Mouse (Mus musculus) cortical plate, adult 2 months (tissue): ENCODE results near the gene Hsdl1. TPM values are rescaled to one million over a fixed set of nuclear protein-coding genes. Genes with fewer than 3 reads are reported as not detected.

Experiments
- H3K27ac ChIP-seq: fragments of 200-500 bp; 2 replicates; pipeline ENCODE4 v1.5.1; 2012; ENCODE audit warnings: low read length, control low read depth, inconsistent platforms; ENCODE audit not compliant: insufficient read depth
- H3K4me1 ChIP-seq: fragments of 200-500 bp; 2 replicates; pipeline ENCODE4 v1.6.1; 2011; ENCODE audit warnings: low read length; ENCODE audit not compliant: control insufficient read depth, insufficient read depth
- H3K4me3 ChIP-seq: fragments of 200-500 bp; 2 replicates; pipeline ENCODE4 v1.5.1; 2011; ENCODE audit warnings: mild to moderate bottlenecking, low read length, control low read depth; ENCODE audit not compliant: insufficient read depth
- CTCF ChIP-seq: fragments of 200-500 bp; IDR thresholded peaks from 2 replicates; pipeline ENCODE4 v1.5.1; 2011; ENCODE audit warnings: mild to moderate bottlenecking, control low read depth, low read length; ENCODE audit not compliant: insufficient read depth; ENCODE audit errors: extremely low read depth
- POLR2A ChIP-seq: fragments of 200-500 bp; IDR thresholded peaks from 2 replicates; pipeline ENCODE4 v1.6.1; 2011; ENCODE audit warnings: mild to moderate bottlenecking, low read length, control low read depth; ENCODE audit not compliant: insufficient read depth; ENCODE audit errors: extremely low read depth
- polyA plus RNA-seq: library from polyadenylated mRNA; depleted of rRNA; stranded (reverse); fragments of >200 nt; gene quantifications from 2 replicates; pipeline ENCODE4 v1.2.3, GENCODE M21; 2012

The Hsdl1 gene
- polyA plus RNA-seq, 1 experiment: 32.2 TPM

- TF ChIP-seq POLR2A: no peak
- TF ChIP-seq CTCF: no peak
- Histone ChIP-seq H3K4me3 (no peak overlapping the region), H3K27ac (no peak overlapping the region), H3K4me1 (peaks cover 7% of the 10 kb centered on the region)
These were observed 27.8 kb downstream of the Hsdl1 start for GRCm38 (mm10) chr8:119547019-119547691.

GRCm38 (mm10) chr8:119545791-119546190 lies 29.2 kb downstream of the Hsdl1 start:
- H3K4me1 ChIP-seq: peaks cover 7% of the 10 kb centered on the region
- TF ChIP-seq POLR2A: no peak
- TF ChIP-seq CTCF: no peak
- no peak overlapping the region for H3K27ac ChIP-seq
- no peak overlapping the region for H3K4me3 ChIP-seq

DNA sequence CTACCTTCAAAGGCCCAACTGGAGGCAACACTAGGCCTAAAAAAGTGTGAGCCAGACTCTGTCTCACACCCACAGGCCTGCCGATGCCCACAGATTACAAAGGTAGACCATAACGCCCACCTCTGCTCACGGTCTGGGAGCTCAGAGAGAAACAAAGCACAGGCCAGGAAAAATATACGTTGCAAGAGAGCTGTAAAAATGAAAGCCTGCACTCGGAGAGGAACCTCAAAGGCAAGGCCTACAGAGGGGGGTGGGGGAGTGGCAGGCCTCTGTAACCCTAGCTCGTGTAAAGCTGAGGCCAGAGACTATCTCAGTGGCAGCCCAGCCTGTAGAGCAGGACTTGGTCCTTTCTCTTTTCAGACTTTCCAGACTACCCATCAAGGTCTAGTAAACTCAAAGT lies 29.8 kb downstream of the Hsdl1 start:
- Histone ChIP-seq H3K4me1 (peaks cover 4% of the 10 kb centered on the region), H3K4me3 (no peak overlapping the region), H3K27ac (no peak overlapping the region)
- TF ChIP-seq CTCF (no peak), POLR2A (no peak)

DNA sequence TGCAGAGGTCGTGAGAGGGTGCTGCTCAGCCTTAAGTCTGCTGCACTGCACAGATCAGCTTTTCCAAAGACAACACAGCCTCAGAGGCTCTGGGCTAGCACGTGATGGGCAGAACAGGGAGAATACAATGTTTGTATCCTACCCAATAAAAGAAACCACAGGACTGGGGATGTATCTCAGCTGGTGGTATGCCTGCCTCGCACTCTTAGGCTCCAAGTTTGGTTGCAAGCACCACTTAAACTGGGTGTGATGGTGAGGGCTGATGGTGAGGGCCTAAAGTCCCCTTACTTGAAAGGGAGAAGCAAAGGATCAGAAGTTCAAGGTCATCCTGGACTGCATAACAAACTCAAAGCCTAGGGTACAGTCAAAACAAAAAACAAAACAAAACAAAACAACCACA lies 30.4 kb downstream of the Hsdl1 start:
- Histone ChIP-seq H3K4me3 (no peak overlapping the region), H3K27ac (no peak overlapping the region), H3K4me1 (no peaks in the 10 kb centered on the region)
- TF ChIP-seq CTCF (no peak), POLR2A (no peak)

GRCm38 (mm10) chr8:119531973-119532372 lies 43.0 kb downstream of the Hsdl1 start:
- Histone ChIP-seq H3K27ac (no peak overlapping the region), H3K4me1 (peaks cover 7% of the 10 kb centered on the region), H3K4me3 (no peak overlapping the region)
- TF ChIP-seq POLR2A (no peak), CTCF (no peak)

DNA sequence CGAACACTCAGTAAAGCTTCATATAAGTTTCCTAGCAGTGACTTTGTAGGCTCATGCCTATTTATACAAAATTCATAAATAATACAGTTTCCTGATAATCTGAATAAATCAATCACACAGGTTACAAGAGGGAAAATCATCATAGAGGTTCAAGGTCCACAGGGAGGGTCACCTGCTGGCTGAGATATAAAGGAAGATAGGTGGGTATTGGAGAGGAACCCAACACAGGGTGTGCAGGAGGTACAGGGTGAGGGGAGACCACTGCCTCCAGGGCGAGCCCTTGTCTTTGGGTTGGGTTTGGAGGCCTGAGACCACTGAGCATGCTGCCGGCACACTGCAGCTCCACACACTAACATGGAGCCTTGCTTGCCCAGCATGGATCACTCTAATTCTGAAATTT lies 43.6 kb downstream of the Hsdl1 start:
- no peak overlapping the region for H3K4me3 ChIP-seq
- peaks cover 7% of the 10 kb centered on the region for H3K4me1 ChIP-seq
- TF ChIP-seq POLR2A (no peak), CTCF (no peak)
- no peak overlapping the region for H3K27ac ChIP-seq

DNA sequence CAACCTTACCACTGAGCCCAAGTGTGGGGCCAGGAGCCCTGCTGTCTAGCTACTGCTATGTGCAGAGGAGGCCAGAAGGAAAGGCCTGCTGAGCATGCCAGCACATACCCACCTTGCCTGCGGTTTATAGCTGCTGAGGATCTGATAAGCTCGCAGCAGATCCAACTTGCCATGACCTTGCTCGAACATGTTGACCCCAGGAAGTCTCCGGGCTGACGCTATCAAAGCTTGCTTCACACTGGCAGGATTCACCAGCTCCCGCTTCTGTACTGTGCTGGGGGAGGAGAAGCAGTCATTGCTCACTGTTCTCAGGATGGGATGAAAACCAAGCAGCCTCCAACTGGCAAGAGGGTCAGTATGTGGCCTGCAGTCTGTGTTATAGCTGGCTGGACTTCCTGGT lies 44.0 kb downstream of the Hsdl1 start:
- TF ChIP-seq CTCF (no peak), POLR2A (no peak)
- peaks cover 7% of the 10 kb centered on the region for H3K4me1 ChIP-seq
- no peak overlapping the region for H3K4me3 ChIP-seq
- no peak overlapping the region for H3K27ac ChIP-seq

GRCm38 (mm10) chr8:119528762-119529161 lies 46.2 kb downstream of the Hsdl1 start:
- H3K4me1 ChIP-seq: peaks cover 7% of the 10 kb centered on the region
- TF ChIP-seq CTCF (no peak), POLR2A (no peak)
- no peak overlapping the region for H3K4me3 ChIP-seq
- H3K27ac ChIP-seq: no peak overlapping the region

DNA sequence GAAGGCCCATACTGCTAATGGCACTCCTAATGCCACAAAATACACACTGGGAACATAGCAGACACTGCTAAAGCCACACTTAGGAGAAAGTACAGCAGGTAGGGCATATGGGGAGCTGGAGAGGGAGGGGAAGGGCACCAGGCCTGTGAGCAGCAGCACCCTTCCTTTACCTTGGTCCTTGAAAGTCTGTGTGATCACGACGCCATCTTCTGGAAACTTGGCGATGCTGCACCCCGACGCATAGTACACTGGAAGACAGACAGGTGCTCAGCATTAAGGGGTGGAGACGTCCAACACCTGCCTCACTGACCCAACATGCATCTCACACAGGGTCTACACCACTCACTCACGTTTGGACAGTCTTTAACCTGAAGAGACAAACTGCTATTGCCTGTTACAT lies 54.9 kb downstream of the Hsdl1 start:
- peak; percentile 21; the same call in 1 of the 2 replicates for TF ChIP-seq CTCF
- TF ChIP-seq POLR2A: no peak
- no peak overlapping the region for H3K4me3 ChIP-seq
- no peaks in the 10 kb centered on the region for H3K4me1 ChIP-seq
- H3K27ac ChIP-seq: no peak overlapping the region

GRCm38 (mm10) chr8:119516674-119517073 lies 58.3 kb downstream of the Hsdl1 start:
- Histone ChIP-seq H3K27ac (no peak overlapping the region), H3K4me1 (no peaks in the 10 kb centered on the region), H3K4me3 (no peak overlapping the region)
- TF ChIP-seq CTCF (no peak), POLR2A (no peak)
